Mouse (Mus musculus) liver, embryonic 11.5 days (tissue): ENCODE data around the gene H2-Oa. TPM values are rescaled to one million over a fixed set of nuclear protein-coding genes. Genes with fewer than 3 reads are reported as not detected.
A peak's percentile ranks its signal among the peaks of the same experiment; 100 is the strongest.

Experiments
- ATAC-seq: fragments of 200-750 bp; cut with Nextera tagmentation; replicated peaks from 2 replicates; pipeline ENCODE4 v1.8.0; 2017; ENCODE audit warnings: moderate number of reproducible peaks, mild to moderate bottlenecking, moderate TSS enrichment, moderate library complexity; ENCODE audit not compliant: low FRiP score
- DNase-seq: peaks from one replicate; pipeline ENCODE4 v3.0.0-alpha.2; 2017; ENCODE audit warnings: low spot score
- H3K27ac ChIP-seq: fragments of 300-500 bp; sonication (generic); 2 replicates; pipeline ENCODE4 v1.5.1; 2014; ENCODE audit warnings: mild to moderate bottlenecking, low read depth, low read length, control low read depth
- H3K27me3 ChIP-seq: fragments of 300-500 bp; sonication (generic); replicated peaks from 2 replicates; pipeline ENCODE4 v1.6.1; 2014; ENCODE audit warnings: low read length, mixed read lengths; ENCODE audit not compliant: control insufficient read depth, insufficient read depth
- H3K36me3 ChIP-seq: fragments of 300-500 bp; sonication (generic); 2 replicates; pipeline ENCODE4 v1.6.1; 2014; ENCODE audit warnings: mild to moderate bottlenecking, low read length, moderate library complexity, mixed read lengths; ENCODE audit not compliant: control insufficient read depth, insufficient read depth
- H3K4me1 ChIP-seq: fragments of 300-500 bp; sonication (generic); replicated peaks from 2 replicates; pipeline ENCODE4 v1.6.1; 2014; ENCODE audit warnings: low read length, mixed read lengths; ENCODE audit not compliant: control insufficient read depth, insufficient read depth
- H3K4me2 ChIP-seq: fragments of 300-500 bp; sonication (generic); 2 replicates; pipeline ENCODE4 v1.6.1; 2014; ENCODE audit warnings: mild to moderate bottlenecking, control low read depth, moderate library complexity
- H3K4me3 ChIP-seq: fragments of 300-500 bp; sonication (generic); 2 replicates; pipeline ENCODE4 v1.5.1; 2014; ENCODE audit warnings: low read depth, low read length, control low read depth
- H3K9ac ChIP-seq: fragments of 300-500 bp; sonication (generic); 2 replicates; pipeline ENCODE4 v1.6.1; 2014; ENCODE audit warnings: low read depth, low read length, control low read depth
- H3K9me3 ChIP-seq: fragments of 300-500 bp; sonication (generic); 2 replicates; pipeline ENCODE4 v1.6.1; 2016; ENCODE audit warnings: low read length, inconsistent platforms, mixed read lengths; ENCODE audit not compliant: control insufficient read depth
- WGBS: fragments of 180-500 bp; shearing (Covaris S2); extraction: QIAGEN DNeasy Blood & Tissue Kit; methylation state at CpG from one replicate; pipeline ENCODE4 v1.1.7; 2014; 5-methylcytosine and 5-hydroxymethylcytosine counted together
- polyA plus RNA-seq: library from polyadenylated mRNA; unstranded; fragments of >200 nt; fragmentation: Nextera tagmentation; extraction: Ambion mirVana; gene quantifications from 2 replicates; pipeline ENCODE4 v1.2.1, GENCODE M21; 2014

The H2-Oa gene
- polyA plus RNA-seq = 0.26 and 0.56 TPM in 2 replicates

DNA sequence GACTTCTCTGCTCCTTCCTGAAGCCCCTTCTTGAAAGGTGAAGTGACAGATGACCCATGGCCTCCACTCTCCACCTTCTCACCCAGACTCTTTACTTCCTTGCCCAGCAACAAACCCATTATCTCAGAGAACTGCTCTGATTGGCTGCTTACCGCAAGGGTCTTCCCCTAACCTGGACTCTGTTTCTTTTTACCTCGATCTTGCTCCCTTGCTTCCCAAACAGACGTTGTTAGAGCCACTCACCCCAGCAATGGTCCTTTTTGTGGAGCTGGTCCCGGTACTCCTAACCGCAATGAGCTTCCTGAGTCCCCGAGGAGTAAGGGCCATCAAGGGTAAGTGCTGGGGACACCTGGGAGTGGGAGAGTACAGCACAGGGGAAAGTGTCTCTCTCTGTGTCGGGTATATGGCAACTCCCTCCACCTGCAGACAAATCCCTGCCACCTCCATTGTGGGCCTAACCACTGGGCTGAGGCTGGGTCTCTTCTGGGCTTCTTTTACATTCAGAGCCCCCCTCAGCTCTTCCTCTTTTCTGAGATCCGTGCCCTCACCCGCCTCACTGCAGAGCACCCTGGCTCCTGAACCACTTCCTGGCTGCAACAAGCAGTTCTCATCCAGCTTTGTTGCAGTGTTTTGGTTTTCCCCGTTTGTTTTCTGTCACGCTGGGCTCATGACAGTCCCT lies at the start of gene H2-Oa:
Gene H2-Oa (plus strand): TSS at position 144 of the 679 bp plus-strand sequence.
- ATAC-seq = no peak
- Histone ChIP-seq H3K4me3 (no peak within 1 kb of the TSS), H3K9me3 (no peaks in the 10 kb centered on the region), H3K36me3 (no peaks in the 10 kb centered on the region), H3K27ac (no peak within 1 kb of the TSS), H3K4me2 (no peak within 1 kb of the TSS; the same call in 1 of the 2 replicates), H3K4me1 (no peaks in the 10 kb centered on the region), H3K27me3 (0 out of 2 replicates have a peak, but pooled peaks cover 2% of the 10 kb centered on the region), H3K9ac (no peak within 1 kb of the TSS)
- 26% methylated on average over 11 of the region's 11 CpGs for WGBS
- no peak for DNase-seq

GRCm38 (mm10) chr17:34045941-34046340 lies 46.2 kb upstream of the H2-Oa start:
- Histone ChIP-seq H3K9me3 (peaks cover 8% of the 10 kb centered on the region; the same call in 1 of the 2 replicates), H3K9ac (no peak overlapping the region), H3K4me3 (no peak overlapping the region), H3K4me1 (no peaks in the 10 kb centered on the region; the same call in 1 of the 2 replicates), H3K4me2 (no peak overlapping the region), H3K36me3 (no peaks in the 10 kb centered on the region), H3K27me3 (peaks cover 7% of the 10 kb centered on the region), H3K27ac (no peak overlapping the region)
- ATAC-seq (no peak), DNase-seq (no peak)
- WGBS = 73% methylated on average over 14 of the region's 14 CpGs

- ATAC-seq = no peak
- Histone ChIP-seq H3K36me3 (no peaks in the 10 kb centered on the region), H3K4me3 (no peak overlapping the region), H3K4me2 (no peak overlapping the region), H3K27me3 (no peaks in the 10 kb centered on the region; the same call in 1 of the 2 replicates), H3K27ac (no peak overlapping the region), H3K9me3 (peaks cover 8% of the 10 kb centered on the region; the same call in 1 of the 2 replicates), H3K4me1 (no peaks in the 10 kb centered on the region), H3K9ac (no peak overlapping the region)
- DNase-seq = no peak
- WGBS = 64% methylated on average over 5 of the region's 5 CpGs
These were observed 44.6 kb upstream of the H2-Oa start for GRCm38 (mm10) chr17:34047404-34048050.

DNA sequence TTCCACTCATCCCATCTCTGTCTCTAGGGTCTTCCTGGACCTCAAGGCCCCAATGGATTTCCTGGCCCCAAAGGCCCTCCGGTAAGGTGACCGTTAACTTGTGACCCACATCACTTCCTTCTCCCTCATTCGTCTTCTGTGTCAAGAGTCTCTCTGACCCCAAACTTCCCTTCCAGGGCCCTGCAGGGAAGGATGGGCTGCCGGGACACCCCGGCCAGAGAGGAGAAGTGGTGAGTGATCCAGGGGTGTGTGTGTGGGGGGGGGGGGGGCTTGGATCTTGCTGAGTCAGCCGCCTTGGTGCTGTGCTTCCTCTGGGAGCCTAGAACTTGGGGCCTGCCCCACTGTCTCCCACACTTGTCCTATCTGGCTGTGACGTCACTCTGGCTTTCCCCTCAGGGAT lies 34.9 kb upstream of the H2-Oa start:
- no peaks in the 10 kb centered on the region for H3K36me3 ChIP-seq
- DNase-seq (no peak), ATAC-seq (no peak)
- no peak overlapping the region for H3K4me2 ChIP-seq
- WGBS = 36% methylated on average over 7 of the region's 7 CpGs
- H3K4me1 ChIP-seq = no peaks in the 10 kb centered on the region; the same call in 1 of the 2 replicates
- no peak overlapping the region for H3K27ac ChIP-seq
- no peak overlapping the region for H3K4me3 ChIP-seq
- H3K9me3 ChIP-seq = no peaks in the 10 kb centered on the region
- no peaks in the 10 kb centered on the region for H3K27me3 ChIP-seq
- no peak overlapping the region for H3K9ac ChIP-seq

- Histone ChIP-seq H3K4me3 (no peak overlapping the region), H3K27me3 (no peaks in the 10 kb centered on the region), H3K9me3 (no peaks in the 10 kb centered on the region), H3K9ac (no peak overlapping the region), H3K36me3 (no peaks in the 10 kb centered on the region), H3K4me1 (no peaks in the 10 kb centered on the region), H3K27ac (no peak overlapping the region), H3K4me2 (no peak overlapping the region)
- ATAC-seq (no peak), DNase-seq (no peak)
- 54% methylated on average over 3 of the region's 3 CpGs for WGBS
These were observed 23.3 kb upstream of the H2-Oa start for GRCm38 (mm10) chr17:34068864-34069263.

DNA sequence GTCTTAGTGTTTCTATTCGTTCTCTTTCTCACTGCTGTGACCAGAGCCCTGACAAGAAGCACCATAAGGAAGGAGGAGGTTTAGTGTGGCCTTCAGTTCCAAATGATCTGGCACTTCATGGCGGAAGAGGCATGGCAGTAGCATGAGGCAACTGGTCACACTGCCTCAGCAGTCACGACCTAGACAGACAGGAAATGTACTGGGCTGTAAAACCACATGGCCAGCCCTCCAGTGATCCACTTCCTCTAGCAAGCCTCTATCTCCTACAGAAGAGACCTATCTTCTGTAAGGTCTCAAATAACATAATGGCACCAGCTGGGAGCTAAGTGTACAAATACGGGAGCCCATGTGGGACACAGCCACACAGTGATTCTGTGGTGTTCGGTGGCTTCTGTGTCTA lies 20.0 kb upstream of the H2-Oa start:
- Histone ChIP-seq H3K27me3 (peaks cover 16% of the 10 kb centered on the region), H3K4me1 (no peaks in the 10 kb centered on the region), H3K9ac (no peak overlapping the region), H3K27ac (no peak overlapping the region), H3K4me2 (no peak overlapping the region), H3K4me3 (no peak overlapping the region), H3K9me3 (no peaks in the 10 kb centered on the region), H3K36me3 (no peaks in the 10 kb centered on the region)
- DNase-seq = no peak
- 59% methylated on average over 5 of the region's 5 CpGs for WGBS
- no peak for ATAC-seq

GRCm38 (mm10) chr17:34075271-34075670 lies 16.9 kb upstream of the H2-Oa start:
- H3K27ac ChIP-seq = no peak overlapping the region
- peaks cover 19% of the 10 kb centered on the region for H3K27me3 ChIP-seq
- ATAC-seq (no peak), DNase-seq (no peak)
- no peak overlapping the region for H3K4me3 ChIP-seq
- no peak overlapping the region for H3K9ac ChIP-seq
- no peak overlapping the region for H3K4me2 ChIP-seq
- H3K9me3 ChIP-seq = no peaks in the 10 kb centered on the region
- H3K4me1 ChIP-seq = no peaks in the 10 kb centered on the region
- no peaks in the 10 kb centered on the region for H3K36me3 ChIP-seq
- 36% methylated on average over 7 of the region's 7 CpGs for WGBS

DNA sequence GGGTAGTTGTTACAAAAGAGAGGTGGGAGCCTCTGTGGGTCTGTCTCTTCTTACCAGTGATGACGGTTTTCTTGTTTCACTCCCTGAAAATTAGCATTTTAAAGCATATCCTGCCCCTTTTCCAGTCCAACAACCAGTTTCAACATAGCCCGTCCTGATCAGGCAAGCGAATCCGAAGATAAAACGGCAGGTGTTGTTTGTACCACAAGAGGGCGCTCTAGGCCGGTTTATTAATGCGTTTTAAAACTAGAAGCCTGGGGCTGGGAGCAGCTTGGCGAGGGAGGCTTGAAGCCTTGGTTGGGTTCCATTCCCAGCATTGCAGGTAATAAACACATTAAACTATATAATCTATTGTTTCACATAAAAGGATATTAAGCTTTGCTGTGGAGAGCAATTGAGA lies 14.6 kb upstream of the H2-Oa start:
- Histone ChIP-seq H3K9me3 (no peaks in the 10 kb centered on the region), H3K36me3 (no peaks in the 10 kb centered on the region), H3K4me1 (no peaks in the 10 kb centered on the region), H3K27me3 (peaks cover 19% of the 10 kb centered on the region), H3K27ac (no peak overlapping the region), H3K4me3 (no peak overlapping the region), H3K9ac (no peak overlapping the region), H3K4me2 (no peak overlapping the region)
- ATAC-seq (no peak), DNase-seq (peak; percentile 72)
- under 1% methylated on average over 9 of the region's 9 CpGs for WGBS

GRCm38 (mm10) chr17:34078148-34078547 lies 14.0 kb upstream of the H2-Oa start:
- H3K27me3 ChIP-seq = peaks cover 19% of the 10 kb centered on the region
- no peaks in the 10 kb centered on the region for H3K9me3 ChIP-seq
- no peak overlapping the region for H3K27ac ChIP-seq
- H3K4me3 ChIP-seq = no peak overlapping the region
- no peaks in the 10 kb centered on the region for H3K4me1 ChIP-seq
- H3K36me3 ChIP-seq = no peaks in the 10 kb centered on the region
- H3K4me2 ChIP-seq = no peak overlapping the region
- DNase-seq = no peak
- WGBS = 61% methylated on average over 4 of the region's 4 CpGs
- H3K9ac ChIP-seq = no peak overlapping the region
- no peak for ATAC-seq
